Mouse (Mus musculus) kidney, adult 2 months (tissue): ENCODE results near the gene Plekhm3.

Source experiments
- CTCF ChIP-seq: fragments of 200-500 bp; conservative IDR thresholded peaks from 2 replicates; pipeline ENCODE4 v1.5.1; 2011; ENCODE audit warnings: low read depth, mild to moderate bottlenecking, control low read depth, low read length, moderate library complexity, mixed read lengths; ENCODE audit not compliant: insufficient read depth, insufficient read length
- POLR2A ChIP-seq: fragments of 200-500 bp; IDR thresholded peaks from one replicate; pipeline ENCODE4 v1.6.1; 2011; ENCODE audit warnings: low read depth, low read length, control low read depth

DNA sequence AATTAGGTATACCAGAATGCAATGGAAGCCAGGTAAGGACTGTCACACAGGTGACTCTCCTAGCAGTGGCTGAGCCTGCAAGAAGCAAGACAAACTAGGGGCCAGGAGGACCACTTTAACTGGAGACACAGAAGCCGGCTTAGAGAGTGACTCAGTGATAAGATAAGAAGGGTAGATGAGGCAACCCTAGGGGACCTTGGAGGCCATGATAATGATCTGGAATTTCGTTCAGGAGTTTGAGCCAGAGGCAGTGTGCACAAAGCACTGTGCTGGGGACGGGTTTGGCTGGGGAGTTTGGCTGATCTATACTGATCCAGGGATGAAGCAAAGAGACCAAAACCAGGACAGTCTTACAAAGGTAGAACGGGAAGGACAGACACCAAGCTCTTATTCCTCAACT is 195.0 kb downstream of the Plekhm3 start:
- TF ChIP-seq CTCF: no peak
- no peak for TF ChIP-seq POLR2A
